Mouse (Mus musculus): ENCODE measurements around the gene Sf3b1. TPM values are rescaled to one million over a fixed set of nuclear protein-coding genes. Genes with fewer than 3 reads are reported as not detected.

Sf3b1 gene
- total and polyA plus RNA-seq, 2 experiments from 2014 or later: 119 to 172 TPM

- ATAC-seq (ENCODE audit: insufficient read depth, low read depth): no peak
- Histone ChIP-seq H3K9me3 (replicated peaks; ENCODE audit: control insufficient read depth, low read length) (peaks cover 7% of the 10 kb centered on the region; the same call in 1 of the 2 replicates), H3K9ac (replicated peaks; ENCODE audit: low read depth, low read length) (no peak overlapping the region), H3K36me3 (replicated peaks; ENCODE audit: control insufficient read depth, insufficient read depth, low read length) (no peaks in the 10 kb centered on the region), H3K4me3 (ENCODE audit: low read depth, low read length) (no peak overlapping the region), H3K27ac (ENCODE audit: low read depth) (no peak overlapping the region), H3K4me1 (ENCODE audit: control insufficient read depth, insufficient read depth) (no peaks in the 10 kb centered on the region), H3K27me3 (ENCODE audit: control insufficient read depth, insufficient read depth, low read length) (no peaks in the 10 kb centered on the region), H3K4me2 (ENCODE audit: low read depth, low read length) (no peak overlapping the region)
- 82% methylated on average over 4 of the region's 4 CpGs for WGBS
- no peak for TF ChIP-seq EP300 (IDR thresholded peaks at IDR 0.05; ENCODE audit: low read depth)
- no peak for TF ChIP-seq CTCF (IDR thresholded peaks at IDR 0.05; ENCODE audit: low read depth)
- no peak for DNase-seq (ENCODE audit: low spot score)
These were observed 14.4 kb upstream of the Sf3b1 start for GRCm38 (mm10) chr1:55041691-55042090.

DNA sequence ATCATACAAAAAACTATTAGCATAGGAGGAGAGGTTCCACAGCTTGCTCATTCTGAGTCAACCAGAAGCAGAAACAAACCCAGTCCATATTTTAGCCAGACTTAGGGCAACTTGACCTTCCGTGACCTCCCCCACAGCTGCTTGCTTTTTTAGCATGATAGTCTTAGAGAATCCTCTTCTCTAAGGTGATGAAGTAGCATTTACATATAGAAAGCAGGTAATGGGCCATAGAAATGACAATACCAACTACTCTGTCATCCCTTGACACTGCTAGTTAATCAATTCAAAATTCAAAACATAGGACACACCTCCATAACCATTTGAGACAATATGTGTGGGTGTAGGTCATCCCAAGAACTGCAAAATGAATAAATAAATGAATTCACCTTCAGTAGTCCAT is 12.7 kb upstream of the Sf3b1 start:
- Histone ChIP-seq H3K4me3 (ENCODE audit: low read depth, low read length) (no peak overlapping the region), H3K9me3 (replicated peaks; ENCODE audit: control insufficient read depth, low read length) (peaks cover 7% of the 10 kb centered on the region; the same call in 1 of the 2 replicates), H3K27ac (ENCODE audit: low read depth) (no peak overlapping the region), H3K4me1 (ENCODE audit: control insufficient read depth, insufficient read depth) (no peaks in the 10 kb centered on the region), H3K4me2 (ENCODE audit: low read depth, low read length) (no peak overlapping the region), H3K36me3 (replicated peaks; ENCODE audit: control insufficient read depth, insufficient read depth, low read length) (no peaks in the 10 kb centered on the region), H3K27me3 (ENCODE audit: control insufficient read depth, insufficient read depth, low read length) (no peaks in the 10 kb centered on the region), H3K9ac (replicated peaks; ENCODE audit: low read depth, low read length) (no peak overlapping the region)
- 86% methylated on average over 1 of the region's 1 CpGs for WGBS
- TF ChIP-seq EP300 (IDR thresholded peaks at IDR 0.05; ENCODE audit: low read depth): no peak
- no peak for TF ChIP-seq CTCF (IDR thresholded peaks at IDR 0.05; ENCODE audit: low read depth)
- no peak for DNase-seq (ENCODE audit: low spot score)
- ATAC-seq (ENCODE audit: insufficient read depth, low read depth): no peak

DNA sequence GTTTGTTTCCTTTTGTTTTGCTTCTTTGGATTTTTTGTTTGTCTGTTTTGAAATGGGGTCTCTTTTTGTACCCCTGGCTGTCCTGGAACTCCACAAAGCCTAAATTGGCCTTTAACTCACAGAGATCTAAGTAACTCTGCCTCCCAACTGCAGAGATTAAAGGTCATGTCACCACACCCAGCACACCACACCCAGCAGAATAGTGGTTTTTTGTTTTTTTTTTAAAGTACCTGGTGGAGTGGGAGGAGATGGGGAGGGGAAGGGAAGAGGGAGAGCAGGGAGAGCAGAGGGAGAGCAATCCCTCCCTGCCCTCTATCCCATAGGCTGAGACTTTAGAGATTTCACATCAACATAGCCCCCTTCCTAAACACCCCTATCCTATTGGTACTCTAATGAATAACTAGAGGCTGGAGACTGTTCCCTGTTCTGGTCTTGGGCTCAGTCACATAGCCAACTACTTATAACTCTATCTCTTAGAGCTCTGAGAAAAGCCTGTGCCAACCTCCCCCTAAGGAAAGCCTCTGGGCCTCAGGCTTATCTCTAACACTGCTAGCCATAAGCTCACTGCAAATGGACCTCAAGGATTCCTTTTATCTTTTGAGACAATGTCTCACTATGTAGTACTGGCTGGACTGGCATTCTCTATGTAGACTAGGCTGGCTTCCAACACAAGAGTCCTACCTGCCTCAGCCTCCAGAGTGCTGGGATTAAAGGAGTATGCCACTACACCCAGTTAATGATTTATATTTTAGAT is 3.9 kb upstream of the Sf3b1 start:
- no peaks in the 10 kb centered on the region for H3K27me3 ChIP-seq (ENCODE audit: control insufficient read depth, insufficient read depth, low read length)
- ATAC-seq (ENCODE audit: insufficient read depth, low read depth): no peak
- H3K9me3 ChIP-seq (replicated peaks; ENCODE audit: control insufficient read depth, low read length): no peaks in the 10 kb centered on the region
- no peak overlapping the region for H3K27ac ChIP-seq (ENCODE audit: low read depth)
- H3K9ac ChIP-seq (replicated peaks; ENCODE audit: low read depth, low read length): no peak overlapping the region
- DNase-seq (ENCODE audit: low spot score): no peak
- H3K4me1 ChIP-seq (ENCODE audit: control insufficient read depth, insufficient read depth): no peaks in the 10 kb centered on the region
- no peak overlapping the region for H3K4me3 ChIP-seq (ENCODE audit: low read depth, low read length)
- no peak for TF ChIP-seq CTCF (IDR thresholded peaks at IDR 0.05; ENCODE audit: low read depth)
- no peak for TF ChIP-seq EP300 (IDR thresholded peaks at IDR 0.05; ENCODE audit: low read depth)
- no peak overlapping the region for H3K4me2 ChIP-seq (ENCODE audit: low read depth, low read length)
- no peaks in the 10 kb centered on the region for H3K36me3 ChIP-seq (replicated peaks; ENCODE audit: control insufficient read depth, insufficient read depth, low read length)

DNA sequence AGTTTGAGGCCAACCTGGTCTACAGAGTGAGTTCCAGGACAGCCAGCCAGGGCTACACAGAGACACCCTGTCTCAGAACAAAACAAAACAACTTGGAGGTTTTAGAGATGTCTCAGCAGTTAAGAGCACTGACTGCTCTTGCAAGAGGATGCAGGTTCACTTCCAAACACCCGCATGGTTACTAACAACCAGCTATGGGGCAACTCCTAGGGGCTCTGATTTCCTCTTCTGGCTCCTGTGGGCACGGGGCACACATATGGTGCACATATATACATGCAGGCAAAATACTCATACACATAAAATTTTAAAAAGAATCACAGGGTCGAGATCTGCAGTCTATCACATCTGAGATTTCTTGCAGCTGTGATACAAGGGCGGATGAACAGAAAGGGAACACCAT is 2.2 kb upstream of the Sf3b1 start:
- Histone ChIP-seq H3K36me3 (replicated peaks; ENCODE audit: control insufficient read depth, insufficient read depth, low read length) (no peaks in the 10 kb centered on the region), H3K4me1 (ENCODE audit: control insufficient read depth, insufficient read depth) (peaks cover 5% of the 10 kb centered on the region), H3K4me3 (ENCODE audit: low read depth, low read length) (no peak overlapping the region), H3K9ac (replicated peaks; ENCODE audit: low read depth, low read length) (no peak overlapping the region), H3K4me2 (ENCODE audit: low read depth, low read length) (peak overlapping the region; percentile 49; the same call in 1 of the 2 replicates), H3K9me3 (replicated peaks; ENCODE audit: control insufficient read depth, low read length) (no peaks in the 10 kb centered on the region), H3K27me3 (ENCODE audit: control insufficient read depth, insufficient read depth, low read length) (no peaks in the 10 kb centered on the region), H3K27ac (ENCODE audit: low read depth) (peak overlapping the region; percentile 60; the same call in 1 of the 2 replicates)
- ATAC-seq (ENCODE audit: insufficient read depth, low read depth) (no peak), DNase-seq (ENCODE audit: low spot score) (no peak)
- 71% methylated on average over 4 of the region's 4 CpGs for WGBS
- TF ChIP-seq EP300 (IDR thresholded peaks at IDR 0.05; ENCODE audit: low read depth) (no peak), CTCF (IDR thresholded peaks at IDR 0.05; ENCODE audit: low read depth) (no peak)

DNA sequence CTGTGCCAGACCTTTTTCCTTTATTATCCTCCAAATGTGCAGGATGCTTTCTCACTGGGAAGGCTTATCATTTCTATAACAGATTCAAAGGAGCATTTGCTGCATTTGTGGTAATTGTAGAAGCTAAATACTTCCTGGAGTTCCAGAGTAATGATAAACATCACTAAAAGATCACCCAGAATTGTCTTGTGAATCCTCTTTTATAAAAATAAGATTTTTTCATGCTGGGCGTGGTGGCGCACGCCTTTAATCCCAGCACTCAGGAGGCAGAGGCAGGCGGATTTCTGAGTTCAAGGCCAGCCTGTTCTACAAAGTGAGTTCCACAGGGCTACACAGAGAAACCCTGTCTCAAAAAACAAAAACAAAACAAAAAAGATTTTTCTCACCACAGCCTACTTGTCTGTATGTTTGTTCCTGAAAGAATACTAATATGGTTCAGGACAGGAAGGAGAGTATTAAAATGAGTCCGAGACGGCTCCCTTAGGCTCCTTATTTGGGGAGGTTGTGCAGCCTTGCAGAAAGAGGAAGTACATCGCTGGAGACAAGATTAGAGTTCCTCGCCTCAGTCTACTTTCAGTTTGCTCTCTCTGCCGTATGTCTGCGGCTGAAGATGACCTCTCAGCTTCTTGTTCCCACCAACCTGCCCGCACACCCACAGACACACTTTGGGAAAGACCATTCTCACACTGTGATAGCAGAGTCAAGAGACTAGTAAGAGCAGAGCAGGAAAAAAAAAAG is 1.4 kb upstream of the Sf3b1 start:
- no peak for TF ChIP-seq CTCF (IDR thresholded peaks at IDR 0.05; ENCODE audit: low read depth)
- TF ChIP-seq EP300 (IDR thresholded peaks at IDR 0.05; ENCODE audit: low read depth): no peak
- Histone ChIP-seq H3K9me3 (replicated peaks; ENCODE audit: control insufficient read depth, low read length) (no peaks in the 10 kb centered on the region), H3K4me1 (ENCODE audit: control insufficient read depth, insufficient read depth) (peaks cover 12% of the 10 kb centered on the region), H3K4me3 (ENCODE audit: low read depth, low read length) (peak overlapping the region; percentile 26; the same call in 1 of the 2 replicates), H3K9ac (replicated peaks; ENCODE audit: low read depth, low read length) (no peak overlapping the region), H3K27me3 (ENCODE audit: control insufficient read depth, insufficient read depth, low read length) (no peaks in the 10 kb centered on the region), H3K27ac (ENCODE audit: low read depth) (peak overlapping the region; percentile 60), H3K4me2 (ENCODE audit: low read depth, low read length) (peak overlapping the region; percentile 49), H3K36me3 (replicated peaks; ENCODE audit: control insufficient read depth, insufficient read depth, low read length) (no peaks in the 10 kb centered on the region)
- 56% methylated on average over 11 of the region's 11 CpGs for WGBS
- no peak for ATAC-seq (ENCODE audit: insufficient read depth, low read depth)
- DNase-seq (ENCODE audit: low spot score): no peak
